Mouse (Mus musculus): Measurements from ENCODE around the gene Rilpl1. TPM values are rescaled to one million over a fixed set of nuclear protein-coding genes. Genes with fewer than 3 reads are reported as not detected.
"Not testable (repeated sequence)": the region's sequence is repeated elsewhere in the genome, so short reads cannot be mapped to it uniquely, and the experiment has no call there.

Gene Rilpl1
- total RNA-seq, 2 experiments from 2014 or later, result 50.3 to 53.6 TPM

GRCm38 (mm10) chr5:124491732-124492131, 39.5 kb downstream of the Rilpl1 start:
- no peak for DNase-seq

GRCm38 (mm10) chr5:124488885-124489284, 42.3 kb downstream of the Rilpl1 start:
- DNase-seq, result no peak

DNA sequence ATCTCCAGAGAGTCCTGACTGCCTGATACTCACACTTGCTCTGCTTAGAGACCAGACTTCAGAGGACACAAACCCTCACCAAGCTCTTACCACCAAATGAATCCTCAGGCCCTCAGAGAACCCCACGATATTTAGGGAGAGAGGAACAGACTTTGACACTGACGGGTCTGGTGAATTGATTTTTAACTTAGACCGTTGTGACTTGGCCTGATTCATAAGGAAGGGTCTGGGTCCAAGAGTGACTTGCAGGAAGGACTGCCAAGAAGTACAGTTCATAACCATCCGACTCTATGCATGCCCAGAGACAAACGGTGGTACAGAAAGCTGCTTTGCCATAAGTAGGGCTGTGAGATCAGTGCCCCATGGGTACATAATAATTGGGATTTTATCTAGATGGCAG, 45.5 kb downstream of the Rilpl1 start:
- no peak for DNase-seq

- peak; percentile 33 for DNase-seq
Measured at GRCm38 (mm10) chr5:124483655-124484396, 47.4 kb downstream of the Rilpl1 start.

GRCm38 (mm10) chr5:124482966-124483654, 48.1 kb downstream of the Rilpl1 start, which contains the start of gene Snrnp35:
Gene Snrnp35, plus strand, starts transcription at chr5:124483134.
- peak; percentile 94 for DNase-seq

- DNase-seq, result peak; percentile 25
Measured at GRCm38 (mm10) chr5:124482436-124482965, 48.7 kb downstream of the Rilpl1 start.

- no peak for DNase-seq
Measured at GRCm38 (mm10) chr5:124481714-124482113, 49.5 kb downstream of the Rilpl1 start.

- no peak for DNase-seq
Measured at GRCm38 (mm10) chr5:124480119-124480518, 51.1 kb downstream of the Rilpl1 start.

DNA sequence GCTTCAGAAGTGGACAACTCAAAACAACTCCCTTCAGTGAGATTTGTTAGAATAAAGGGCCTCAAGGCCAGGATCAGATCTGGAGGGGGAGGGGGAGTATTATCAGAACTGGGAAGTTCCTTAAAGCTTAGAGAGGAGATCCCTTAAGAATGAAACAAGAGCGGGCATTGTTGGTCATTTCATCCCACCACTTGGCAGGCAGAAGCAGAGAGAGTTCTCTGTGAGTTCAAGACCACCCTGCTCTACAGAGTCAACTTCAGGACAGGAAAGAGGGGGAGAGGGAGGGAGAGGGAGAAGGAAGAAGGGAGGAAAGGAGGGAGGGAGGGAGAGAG, 52.4 kb downstream of the Rilpl1 start:
- no peak for DNase-seq

DNA sequence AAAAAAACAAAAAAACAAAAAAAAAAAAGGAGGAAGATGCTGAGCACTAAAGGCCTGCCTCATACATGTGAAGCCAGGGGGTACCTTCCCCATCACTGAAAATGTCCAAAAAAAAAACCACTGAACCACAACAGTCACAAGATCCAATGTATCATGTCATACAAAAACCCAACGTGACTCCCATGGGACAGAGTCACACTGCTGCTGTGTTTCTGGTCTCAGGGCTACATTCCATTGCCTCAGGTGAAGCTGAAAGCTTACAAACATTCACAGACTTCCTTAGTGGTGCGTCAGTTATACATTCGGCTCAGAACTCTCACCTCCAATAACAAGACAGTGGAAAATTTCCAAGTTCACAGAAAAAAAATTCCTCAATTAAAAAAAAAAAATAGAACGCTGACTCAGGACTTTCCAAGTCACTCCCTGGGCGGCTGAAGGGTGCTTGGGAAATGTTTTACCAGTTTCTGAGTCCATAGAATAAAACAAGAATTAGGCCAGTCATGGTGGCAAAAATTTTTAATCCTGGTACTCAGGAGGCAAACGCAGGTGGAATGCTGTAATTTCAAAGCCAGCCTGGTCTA, 60.5 kb downstream of the Rilpl1 start:
- DNase-seq, result no peak

DNA sequence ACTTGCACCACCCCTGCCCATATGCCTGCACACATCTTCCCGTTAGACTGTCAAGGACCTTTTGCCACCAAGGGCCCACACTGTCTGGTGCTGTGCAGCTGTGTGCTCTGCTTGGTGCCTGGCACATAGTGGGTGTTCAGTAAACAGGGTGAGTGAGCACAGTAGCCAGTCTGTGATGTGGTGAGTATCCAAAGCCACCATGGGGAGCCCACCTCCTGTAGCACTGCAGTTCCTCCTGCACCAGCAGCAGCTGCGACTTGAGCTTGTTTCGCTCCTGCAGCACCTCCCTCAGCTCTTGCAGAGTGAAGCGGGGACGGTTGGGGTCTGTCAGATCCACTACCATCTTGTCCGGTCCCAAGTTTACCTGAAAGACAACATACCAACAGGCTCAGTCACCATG, 61.7 kb downstream of the Rilpl1 start:
- no peak for DNase-seq

GRCm38 (mm10) chr5:124468365-124468764, 62.8 kb downstream of the Rilpl1 start:
- DNase-seq, result no peak

GRCm38 (mm10) chr5:124467766-124468165, 63.4 kb downstream of the Rilpl1 start:
- DNase-seq, result no peak

- DNase-seq, result no peak
Measured at GRCm38 (mm10) chr5:124464905-124465304, 66.3 kb downstream of the Rilpl1 start.

- DNase-seq, result no peak
Measured at GRCm38 (mm10) chr5:124463462-124463861, 67.7 kb downstream of the Rilpl1 start.

GRCm38 (mm10) chr5:124462297-124463025, 68.7 kb downstream of the Rilpl1 start:
- DNase-seq, result no peak

GRCm38 (mm10) chr5:124460922-124461321, 70.3 kb downstream of the Rilpl1 start:
- not testable (repeated sequence) for DNase-seq

DNA sequence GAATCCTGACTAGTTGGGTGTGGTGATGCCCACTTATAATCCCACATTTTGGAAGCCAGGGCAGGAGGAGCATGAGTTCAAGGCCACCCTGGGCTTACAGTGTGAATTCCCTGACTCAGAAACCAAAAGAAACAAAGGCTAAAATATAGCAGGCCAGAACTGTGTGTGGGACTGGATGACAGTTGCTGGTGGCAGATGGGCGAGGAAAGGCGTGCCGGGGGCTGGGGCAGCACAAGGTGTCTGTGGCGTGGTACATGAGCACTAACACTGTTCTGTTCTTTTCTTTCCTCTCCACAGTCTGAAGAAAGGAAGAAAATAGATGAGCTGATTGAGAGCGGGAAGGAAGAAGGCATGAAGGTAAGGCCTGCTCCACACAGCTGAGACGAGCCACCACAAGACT, 74.4 kb downstream of the Rilpl1 start:
- no peak for DNase-seq

GRCm38 (mm10) chr5:124454082-124454419, 77.1 kb downstream of the Rilpl1 start:
- DNase-seq, result no peak

- DNase-seq, result no peak
Measured at GRCm38 (mm10) chr5:124453339-124454081, 77.7 kb downstream of the Rilpl1 start.

DNA sequence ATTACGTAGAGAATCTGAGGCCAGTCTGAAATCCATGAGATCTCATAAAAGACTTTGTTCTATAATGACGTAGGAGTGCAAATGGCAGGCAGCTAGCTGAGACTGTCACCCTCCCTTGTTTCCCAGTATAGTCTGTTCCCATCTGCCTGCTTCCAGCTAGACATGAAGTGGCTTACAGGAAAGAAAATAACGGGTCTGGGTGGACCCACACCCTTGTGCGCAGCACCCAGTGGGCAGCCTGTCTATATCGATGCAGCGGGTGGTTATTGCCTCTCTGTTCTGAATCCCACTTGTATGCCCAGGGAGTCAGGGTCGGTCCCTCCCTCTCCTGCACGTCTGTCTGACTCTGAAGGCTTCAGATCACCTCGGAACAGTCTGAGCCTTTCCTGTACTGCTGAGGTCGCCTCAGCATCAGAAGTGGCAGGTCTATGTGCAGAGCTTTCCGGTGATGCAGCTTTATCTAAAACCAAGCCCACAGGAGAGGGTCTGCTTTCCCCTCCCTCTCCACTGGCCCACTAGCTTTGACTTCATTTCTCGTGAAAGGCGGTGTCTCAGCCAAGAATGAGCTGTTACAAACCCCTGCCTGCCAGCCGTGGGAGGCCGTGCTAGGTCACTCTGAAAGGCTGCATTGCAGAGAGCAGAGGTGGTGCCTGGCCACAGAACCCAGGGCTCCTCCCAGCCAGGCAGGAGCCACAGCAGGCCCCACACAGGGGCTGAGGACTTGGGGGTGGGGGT, 78.5 kb downstream of the Rilpl1 start:
- DNase-seq, result no peak

Measured in heart, postnatal 4 days (tissue).